ENCODE assay signal across 23 mouse cellular contexts in genomic region chr1:173404696-173405309, GRCm38 (mm10). TPM values are rescaled to one million over a fixed set of nuclear protein-coding genes. Genes with fewer than 3 reads are reported as not detected.
DNase-seq lines count a peak whose midpoint lies in the region; ATAC-seq and TF ChIP-seq lines count a peak whose summit lies in the region.
"Had no signal": no experiment of that assay in that cellular context is flagged by ENCODE, and none has a peak within 500 bp of the region (broad histone marks: within the 10 kb centered on the region; RNA-seq: fewer than 3 reads in every experiment).

No protein-coding gene starts in this region.

- ATAC-seq in kidney, embryonic 14.5 days (ENCODE audit: low FRiP score, low TSS enrichment): peak; percentile 86
- no peak for ATAC-seq in midbrain, embryonic 11.5 days (ENCODE audit: low FRiP score)
- ATAC-seq in midbrain, postnatal 0 days (ENCODE audit: low FRiP score): 0 out of 2 replicates have a peak, but pooled peaks have one; percentile 10
- peak; percentile 76 for ATAC-seq in neural tube, embryonic 15.5 days (ENCODE audit: low FRiP score)
- ATAC-seq: activated CD4-positive, CD25-positive, alpha-beta regulatory T cell, adult 4 months; intestine, embryonic 16.5 days had no signal

- no peaks in the 10 kb centered on the region for H3K4me1 ChIP-seq in kidney, embryonic 14.5 days (ENCODE audit: control insufficient read depth, insufficient read depth, low read length)
- no peaks in the 10 kb centered on the region for H3K4me1 ChIP-seq in midbrain, embryonic 11.5 days (ENCODE audit: control insufficient read depth, insufficient read depth, low read length)
- H3K4me1 ChIP-seq in midbrain, embryonic 10.5 days: no peaks in the 10 kb centered on the region
- no peaks in the 10 kb centered on the region for H3K4me1 ChIP-seq in midbrain, postnatal 0 days (ENCODE audit: insufficient read depth, low read length)
- no peaks in the 10 kb centered on the region; the same call in 1 of the 2 replicates for H3K4me1 ChIP-seq in neural tube, embryonic 15.5 days
- H3K4me1 ChIP-seq: embryonic facial prominence, embryonic 12.5 days; liver, embryonic 15.5 days; lung, embryonic 15.5 days; megakaryocyte, embryonic 14.5 days had no signal

- H3K9me3 ChIP-seq in kidney, embryonic 14.5 days (ENCODE audit: control insufficient read depth, low read length): no peaks in the 10 kb centered on the region
- H3K9me3 ChIP-seq in midbrain, embryonic 11.5 days (ENCODE audit: control insufficient read depth, low read length): no peaks in the 10 kb centered on the region
- no peaks in the 10 kb centered on the region for H3K9me3 ChIP-seq in midbrain, embryonic 10.5 days (replicated peaks)
- H3K9me3 ChIP-seq in midbrain, postnatal 0 days (ENCODE audit: low read length): no peaks in the 10 kb centered on the region
- no peaks in the 10 kb centered on the region for H3K9me3 ChIP-seq in neural tube, embryonic 15.5 days (replicated peaks)
- H3K9me3 ChIP-seq: embryonic facial prominence, embryonic 12.5 days; heart, embryonic 10.5 days; liver, embryonic 15.5 days; lung, embryonic 15.5 days; megakaryocyte, embryonic 14.5 days had no signal

- H3K27ac ChIP-seq in kidney, embryonic 14.5 days (ENCODE audit: low read depth, low read length): no peak overlapping the region
- no peak overlapping the region for H3K27ac ChIP-seq in midbrain, embryonic 11.5 days (ENCODE audit: low read depth, low read length)
- no peak overlapping the region for H3K27ac ChIP-seq in midbrain, embryonic 10.5 days (replicated peaks)
- H3K27ac ChIP-seq in midbrain, postnatal 0 days (ENCODE audit: low read depth, low read length): 0 out of 2 replicates have a peak overlapping the region, but pooled peaks have one; percentile 43
- H3K27ac ChIP-seq in neural tube, embryonic 15.5 days (replicated peaks): peak overlapping the region; percentile 34
- H3K27ac ChIP-seq: embryonic facial prominence, embryonic 12.5 days; heart, embryonic 10.5 days; left cerebral cortex, adult 2 months; liver, embryonic 15.5 days; lung, embryonic 15.5 days had no signal

- 32% methylated on average over 5 of the region's 5 CpGs for WGBS in kidney, embryonic 14.5 days
- 82% methylated on average over 5 of the region's 5 CpGs for WGBS in midbrain, embryonic 11.5 days
- 85% methylated on average over 5 of the region's 5 CpGs for WGBS in midbrain, embryonic 10.5 days
- 64% methylated on average over 5 of the region's 5 CpGs for WGBS in midbrain, postnatal 0 days
- WGBS in neural tube, embryonic 15.5 days: 57% methylated on average over 5 of the region's 5 CpGs

- no peak for DNase-seq in kidney, postnatal 25 days
- peak; percentile 21 for DNase-seq in midbrain, embryonic 11.5 days (ENCODE audit: low spot score, missing footprints)
- no peak for DNase-seq in midbrain, embryonic 10.5 days (ENCODE audit: low spot score)
- peak; percentile 32 for DNase-seq in midbrain, postnatal 0 days (ENCODE audit: low spot score)
- DNase-seq in B cell, adult 2 months: no peak
- DNase-seq: adrenal gland, adult 8-10 months; cerebellum, adult 2 months; cerebellum, postnatal 25 days; layer of hippocampus, adult 9-11 months; liver; lung, postnatal 36 days; right cerebral cortex, postnatal 25 days had no signal

- TF ChIP-seq CTCF in midbrain, postnatal 0 days (IDR thresholded peaks at IDR 0.05): no peak

- H3K9ac ChIP-seq in kidney, embryonic 14.5 days (ENCODE audit: low read depth, low read length): no peak overlapping the region
- H3K9ac ChIP-seq in midbrain, embryonic 11.5 days (ENCODE audit: low read length): no peak overlapping the region
- H3K9ac ChIP-seq in midbrain, postnatal 0 days (replicated peaks; ENCODE audit: low read length, poor library complexity, severe bottlenecking): no peak overlapping the region
- H3K9ac ChIP-seq in neural tube, embryonic 15.5 days (replicated peaks): no peak overlapping the region
- H3K9ac ChIP-seq: embryonic facial prominence, embryonic 12.5 days; liver, embryonic 15.5 days; lung, embryonic 15.5 days had no signal

- no peaks in the 10 kb centered on the region for H3K36me3 ChIP-seq in kidney, embryonic 14.5 days (ENCODE audit: control insufficient read depth, insufficient read depth, low read length)
- no peaks in the 10 kb centered on the region for H3K36me3 ChIP-seq in midbrain, embryonic 11.5 days (ENCODE audit: control insufficient read depth, insufficient read depth, low read length)
- peaks cover 4% of the 10 kb centered on the region for H3K36me3 ChIP-seq in midbrain, embryonic 10.5 days
- H3K36me3 ChIP-seq in midbrain, postnatal 0 days (ENCODE audit: insufficient read depth, low read length): no peaks in the 10 kb centered on the region
- H3K36me3 ChIP-seq in neural tube, embryonic 15.5 days: no peaks in the 10 kb centered on the region
- H3K36me3 ChIP-seq: embryonic facial prominence, embryonic 12.5 days; heart, embryonic 10.5 days; liver, embryonic 15.5 days; lung, embryonic 15.5 days had no signal

- H3K4me3 ChIP-seq in kidney, embryonic 14.5 days (ENCODE audit: low read length): no peak overlapping the region
- no peak overlapping the region for H3K4me3 ChIP-seq in midbrain, embryonic 11.5 days (ENCODE audit: low read depth, low read length)
- no peak overlapping the region for H3K4me3 ChIP-seq in midbrain, embryonic 10.5 days
- H3K4me3 ChIP-seq in midbrain, postnatal 0 days (ENCODE audit: low read depth, low read length): no peak overlapping the region
- H3K4me3 ChIP-seq in neural tube, embryonic 15.5 days (replicated peaks): no peak overlapping the region
- H3K4me3 ChIP-seq: embryonic facial prominence, embryonic 12.5 days; heart, embryonic 10.5 days; left cerebral cortex, adult 2 months; liver, embryonic 15.5 days; lung, embryonic 15.5 days; megakaryocyte, embryonic 14.5 days had no signal

- no peaks in the 10 kb centered on the region for H3K27me3 ChIP-seq in kidney, embryonic 14.5 days (ENCODE audit: control insufficient read depth, insufficient read depth, low read length)
- no peaks in the 10 kb centered on the region for H3K27me3 ChIP-seq in midbrain, embryonic 11.5 days (ENCODE audit: control insufficient read depth, insufficient read depth, low read length)
- no peaks in the 10 kb centered on the region for H3K27me3 ChIP-seq in midbrain, embryonic 10.5 days (ENCODE audit: low read depth, poor library complexity, severe bottlenecking)
- H3K27me3 ChIP-seq in midbrain, postnatal 0 days (ENCODE audit: insufficient read depth, low read length): no peaks in the 10 kb centered on the region
- no peaks in the 10 kb centered on the region for H3K27me3 ChIP-seq in neural tube, embryonic 15.5 days (replicated peaks)
- H3K27me3 ChIP-seq: embryonic facial prominence, embryonic 12.5 days; liver, embryonic 15.5 days; lung, embryonic 15.5 days; megakaryocyte, embryonic 14.5 days had no signal

- no peak overlapping the region for H3K4me2 ChIP-seq in kidney, embryonic 14.5 days (replicated peaks; ENCODE audit: low read depth, low read length)
- no peak overlapping the region for H3K4me2 ChIP-seq in midbrain, embryonic 11.5 days
- no peak overlapping the region for H3K4me2 ChIP-seq in midbrain, postnatal 0 days (ENCODE audit: low read depth, low read length, poor library complexity, severe bottlenecking)
- no peak overlapping the region for H3K4me2 ChIP-seq in neural tube, embryonic 15.5 days
- H3K4me2 ChIP-seq: embryonic facial prominence, embryonic 12.5 days; liver, embryonic 15.5 days; lung, embryonic 15.5 days had no signal

RNA-seq across cellular contexts. Expression of gene Cadm3, which starts 37.3 kb away (rescaled TPM):
- 1.7 and 2.7 TPM in 2 replicates for polyA plus RNA-seq in kidney, embryonic 14.5 days (2014; fragmentation: Nextera tagmentation; extraction: Ambion mirVana)
- 19.4 and 22.9 TPM in 2 replicates for polyA plus RNA-seq in midbrain, embryonic 11.5 days (2014; fragmentation: Nextera tagmentation; extraction: Ambion mirVana)
- polyA plus RNA-seq in midbrain, embryonic 10.5 days (2016; fragmentation: Nextera tagmentation; extraction: Ambion mirVana): 2.0 and 5.3 TPM in 2 replicates
- 547 and 554 TPM in 2 replicates for total RNA-seq in midbrain, postnatal 0 days (2014; rRNA removed)
- polyA plus RNA-seq in midbrain, postnatal 0 days (2015; fragmentation: Nextera tagmentation; extraction: Ambion mirVana): 53.9 and 60.8 TPM in 2 replicates
- polyA plus RNA-seq in neural tube, embryonic 15.5 days (2015; fragmentation: Nextera tagmentation; extraction: Ambion mirVana): 61.0 and 91.8 TPM in 2 replicates
- total RNA-seq: neutrophil, adult 5-6 weeks had no signal
- polyA plus RNA-seq: activated CD4-positive, CD25-positive, alpha-beta regulatory T cell, adult 4 months had no signal

RNA-seq across cellular contexts. Expression of gene Aim2, which starts 54.1 kb away (rescaled TPM):
- 2.3 and 3.3 TPM in 2 replicates for polyA plus RNA-seq in kidney, embryonic 14.5 days (2014; fragmentation: Nextera tagmentation; extraction: Ambion mirVana)
- 4.1 and 6.6 TPM in 2 replicates for polyA plus RNA-seq in midbrain, embryonic 11.5 days (2014; fragmentation: Nextera tagmentation; extraction: Ambion mirVana)
- 6.7 TPM in 2 replicates for polyA plus RNA-seq in midbrain, embryonic 10.5 days (2016; fragmentation: Nextera tagmentation; extraction: Ambion mirVana)
- 0.66 and 2.8 TPM in 2 replicates for total RNA-seq in midbrain, postnatal 0 days (2014; rRNA removed)
- polyA plus RNA-seq in midbrain, postnatal 0 days (2015; fragmentation: Nextera tagmentation; extraction: Ambion mirVana): 0.89 and 1.0 TPM in 2 replicates
- polyA plus RNA-seq in neural tube, embryonic 15.5 days (2015; fragmentation: Nextera tagmentation; extraction: Ambion mirVana): 2.2 and 3.2 TPM in 2 replicates

Comparison
In these comparisons a context has a peak if more than half of its experiments do, and no peak if none do; other contexts are left out.
1. H3K27ac ChIP-seq: peak in midbrain, postnatal 0 days (single experiment) and neural tube, embryonic 15.5 days (single experiment); none in kidney, embryonic 14.5 days (single experiment), midbrain, embryonic 11.5 days (single experiment) and midbrain, embryonic 10.5 days (single experiment).
2. DNase-seq: peak in midbrain, embryonic 11.5 days (single experiment) and midbrain, postnatal 0 days (single experiment); none in kidney, postnatal 25 days (0 of 2), midbrain, embryonic 10.5 days (single experiment) and B cell, adult 2 months (0 of 2).